Mouse (Mus musculus) left cerebral cortex, adult 8-10 months (tissue): Measurements from ENCODE around the gene Cela2a. TPM values are rescaled to one million over a fixed set of nuclear protein-coding genes. Genes with fewer than 3 reads are reported as not detected.

Source experiments
- DNase-seq, 2 experiments: peaks; one replicate each; pipeline ENCODE4 v3.0.0; 2022; ENCODE audit warnings: low spot score in 2 of 2
- total RNA-seq, 4 experiments: library from RNA; stranded (reverse); gene quantifications; 2 replicates each; pipeline ENCODE4 v1.2.4; 2022

Cela2a gene
- total RNA-seq, 4 experiments from 2014 or later: not detected

GRCm38 (mm10) chr4:141859351-141859750, 33.4 kb upstream of the Cela2a start:
- DNase-seq: peak in 1 of 2 experiments; percentile 5

- peak; percentile 25 to 38 for DNase-seq
Observed at GRCm38 (mm10) chr4:141858501-141858900, 32.5 kb upstream of the Cela2a start.

GRCm38 (mm10) chr4:141857422-141857930, 31.5 kb upstream of the Cela2a start:
- peak; percentile 75 to 91 for DNase-seq

- DNase-seq: no peak
Observed at GRCm38 (mm10) chr4:141853437-141853836, 27.5 kb upstream of the Cela2a start.

- DNase-seq: no peak
Observed at GRCm38 (mm10) chr4:141845999-141846398, 20.0 kb upstream of the Cela2a start, which contains the start of gene Ctrc. Gene Ctrc (minus strand): TSS chr4:141846359.

- no peak for DNase-seq
Observed at GRCm38 (mm10) chr4:141834536-141835095, 8.7 kb upstream of the Cela2a start.

- peak in 1 of 2 experiments; percentile 68 for DNase-seq
Observed at GRCm38 (mm10) chr4:141833911-141834310, 8.0 kb upstream of the Cela2a start.

- no peak for DNase-seq
Observed at GRCm38 (mm10) chr4:141831361-141831760, 5.4 kb upstream of the Cela2a start.

- DNase-seq: no peak
Observed at GRCm38 (mm10) chr4:141830381-141830780, 4.4 kb upstream of the Cela2a start.

- DNase-seq: no peak
Observed at GRCm38 (mm10) chr4:141828177-141828576, 2.2 kb upstream of the Cela2a start.

GRCm38 (mm10) chr4:141827401-141827800, 1.4 kb upstream of the Cela2a start:
- DNase-seq: no peak

- DNase-seq: no peak
Observed at GRCm38 (mm10) chr4:141822979-141823378, 3.0 kb downstream of the Cela2a start.

- DNase-seq: no peak
Observed at GRCm38 (mm10) chr4:141822089-141822488, 3.9 kb downstream of the Cela2a start.

- DNase-seq: no peak
Observed at GRCm38 (mm10) chr4:141821178-141821577, 4.8 kb downstream of the Cela2a start.

GRCm38 (mm10) chr4:141819316-141819715, 6.6 kb downstream of the Cela2a start:
- no peak for DNase-seq

GRCm38 (mm10) chr4:141818861-141819260, 7.1 kb downstream of the Cela2a start:
- DNase-seq: no peak

GRCm38 (mm10) chr4:141817706-141818105, 8.3 kb downstream of the Cela2a start:
- no peak for DNase-seq

- no peak for DNase-seq
Observed at GRCm38 (mm10) chr4:141816776-141817655, 8.9 kb downstream of the Cela2a start.

- no peak for DNase-seq
Observed at GRCm38 (mm10) chr4:141816267-141816666, 9.7 kb downstream of the Cela2a start.

GRCm38 (mm10) chr4:141811375-141811774, 14.6 kb downstream of the Cela2a start:
- no peak for DNase-seq

- DNase-seq: no peak
Observed at GRCm38 (mm10) chr4:141810975-141811374, 15.0 kb downstream of the Cela2a start.

GRCm38 (mm10) chr4:141809850-141810464, 16.0 kb downstream of the Cela2a start:
- no peak for DNase-seq
